Mouse (Mus musculus) erythroblast, embryonic 14.5 days (primary cell): ENCODE measurements at regions not wholly inside any gene's neighbourhood (a gene's known extent, or its start where the extent isn't known, plus 50 kb on each side); places are given as distances from the start of the nearest gene placed in this dataset.

Source experiments
- GATA1 ChIP-seq: IDR thresholded peaks from 2 replicates; pipeline ENCODE4 v1.6.1; 2012; ENCODE audit warnings: low read length, inconsistent platforms, mixed read lengths
- TAL1 ChIP-seq: IDR thresholded peaks from 3 replicates; pipeline ENCODE4 v1.6.1; 2012; ENCODE audit warnings: low read length, inconsistent platforms, mixed read lengths

GRCm38 (mm10) chrX:75728507-75728906 is 146.5 kb downstream of the Pls3 start:
- no peak for TF ChIP-seq TAL1
- no peak for TF ChIP-seq GATA1
